Mouse (Mus musculus): ENCODE results near the gene Mamdc2. TPM values are rescaled to one million over a fixed set of nuclear protein-coding genes. Genes with fewer than 3 reads are reported as not detected.

Mamdc2 gene
- polyA plus RNA-seq, 1 experiment, result 3.4 TPM

DNA sequence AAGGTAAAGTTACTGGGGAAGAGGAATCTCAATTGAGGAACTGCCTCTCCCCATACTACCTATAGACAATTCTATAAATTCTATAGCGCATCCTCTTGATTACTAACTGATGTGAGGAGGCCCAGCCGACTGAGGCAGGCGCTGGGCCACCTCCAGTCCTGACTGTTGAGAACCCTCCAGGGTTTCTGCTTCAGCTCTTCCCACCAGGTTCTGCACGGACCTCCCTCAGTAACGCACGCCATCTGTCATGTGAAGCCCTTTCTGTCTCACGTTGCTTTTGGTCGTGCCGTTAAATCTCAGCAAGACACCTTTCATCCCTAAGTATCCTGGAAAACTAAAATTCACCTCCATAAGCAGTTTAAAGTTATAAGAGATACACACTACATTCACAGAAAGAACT lies 191.5 kb downstream of the Mamdc2 start:
- H3K4me1 ChIP-seq (ENCODE audit: control insufficient read depth, insufficient read depth, low read length), result no peaks in the 10 kb centered on the region
- TF ChIP-seq POLR2A (IDR thresholded peaks at IDR 0.05; ENCODE audit: borderline replicate concordance, low read depth, low read length) (no peak), CTCF (IDR thresholded peaks at IDR 0.05; ENCODE audit: low read depth, low read length) (no peak)
- H3K27ac ChIP-seq (ENCODE audit: insufficient read depth, low read depth, low read length), result no peak overlapping the region
- no peak overlapping the region for H3K4me3 ChIP-seq (ENCODE audit: insufficient read depth, low read length)

Other genes starting within 250 kb of the Mamdc2 start
- 46.3 and 48.9 TPM in 2 replicates for gene Smc5, start 174.5 kb downstream of the Mamdc2 start, polyA plus RNA-seq (2012; ENCODE audit: insufficient read depth, insufficient read length, missing spikeins)
- gene 1700028P14Rik, start 204.4 kb upstream of the Mamdc2 start, polyA plus RNA-seq (2012; ENCODE audit: insufficient read depth, insufficient read length, missing spikeins), result not detected in 2 replicates
- gene Ptar1, start 239.0 kb upstream of the Mamdc2 start, polyA plus RNA-seq (2012; ENCODE audit: insufficient read depth, insufficient read length, missing spikeins), result 4.8 and 7.2 TPM in 2 replicates